Mouse (Mus musculus): ENCODE data around the gene Smpd2.
A peak's percentile ranks its signal among the peaks of the same experiment; 100 is the strongest.

Smpd2 gene

GRCm38 (mm10) chr10:41488877-41489276 lies 1.3 kb downstream of the Smpd2 start:
- DNase-seq (ENCODE audit: low read depth in 2 of 2, low spot score in 2 of 2) = no peak

DNA sequence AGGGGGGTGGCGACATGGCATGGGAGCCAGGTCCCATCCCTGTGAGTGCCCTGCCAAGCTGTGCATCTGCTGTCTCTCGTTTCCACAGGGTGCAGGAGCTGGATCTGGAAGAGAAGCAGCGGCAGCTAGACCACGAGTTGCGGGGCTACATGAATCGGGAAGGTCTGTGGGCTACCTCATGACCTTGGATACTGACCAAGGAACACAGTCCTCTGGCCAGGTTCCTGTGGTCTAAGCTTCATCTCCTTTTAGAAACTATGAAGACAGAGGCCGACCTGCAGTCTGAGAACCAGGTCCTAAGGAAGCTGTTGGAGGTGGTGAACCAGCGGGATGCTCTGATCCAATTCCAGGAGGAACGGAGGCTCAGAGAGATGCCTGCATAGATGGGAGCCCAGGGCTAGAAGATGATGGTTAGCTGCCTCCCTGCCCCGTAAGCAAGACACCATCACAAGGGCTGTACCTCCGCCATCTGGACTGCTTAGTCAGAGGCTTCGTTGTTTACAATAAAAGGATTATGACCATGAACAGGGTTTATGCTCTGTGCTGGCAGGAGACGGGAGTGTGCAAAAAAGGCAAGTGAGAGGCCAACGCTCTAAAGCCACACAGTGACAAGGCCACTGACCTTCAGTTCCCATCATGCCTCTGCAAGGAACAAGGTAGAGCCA lies 3.5 kb downstream of the Smpd2 start:
- DNase-seq (ENCODE audit: low read depth in 2 of 2, low spot score in 2 of 2) = no peak

GRCm38 (mm10) chr10:41485778-41486177 lies 4.4 kb downstream of the Smpd2 start:
- DNase-seq (ENCODE audit: low read depth in 2 of 2, low spot score in 2 of 2) = no peak

DNA sequence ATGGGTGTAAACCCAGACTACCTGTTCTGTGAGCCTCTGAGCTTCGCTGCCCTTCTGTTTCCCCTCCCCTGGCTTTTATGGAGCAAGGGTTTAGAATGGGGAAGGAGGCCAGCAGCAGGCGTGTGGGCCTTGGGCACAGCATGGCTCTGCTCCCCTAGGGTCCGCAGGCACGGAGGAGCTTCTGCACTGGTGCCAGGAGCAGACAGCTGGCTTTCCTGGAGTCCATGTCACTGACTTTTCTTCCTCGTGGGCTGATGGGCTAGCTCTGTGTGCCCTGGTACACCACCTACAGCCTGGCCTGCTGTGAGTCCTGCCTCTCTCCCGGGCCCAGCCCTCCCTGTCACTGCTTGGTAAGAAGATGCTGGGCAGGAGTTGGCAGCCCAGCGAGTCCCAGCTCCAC lies 7.7 kb downstream of the Smpd2 start:
- no peak for DNase-seq (ENCODE audit: low read depth in 2 of 2, low spot score in 2 of 2)

- DNase-seq (ENCODE audit: low read depth in 2 of 2, low spot score in 2 of 2) = no peak
These were observed 9.0 kb downstream of the Smpd2 start for GRCm38 (mm10) chr10:41480938-41481880.

DNA sequence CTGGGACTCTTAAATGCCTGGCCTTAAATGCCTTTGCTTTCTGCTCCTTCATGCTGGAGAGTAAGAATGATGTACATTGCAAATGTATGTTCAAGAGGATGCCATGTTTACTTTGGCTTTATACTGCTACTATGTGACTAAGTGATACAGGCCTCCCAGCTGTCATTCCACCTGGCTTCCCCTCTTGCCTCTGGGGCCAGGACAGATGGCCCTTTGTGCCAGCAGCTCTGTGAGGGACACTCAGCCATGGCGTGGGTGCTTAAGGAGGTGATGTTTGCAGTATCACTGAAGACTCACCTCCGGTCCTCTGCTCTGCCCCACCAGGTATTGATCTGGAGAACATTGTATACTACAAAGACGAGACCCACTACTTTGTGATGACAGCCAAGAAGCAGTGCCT lies 10.2 kb downstream of the Smpd2 start:
- DNase-seq (ENCODE audit: low read depth in 2 of 2, low spot score in 2 of 2) = no peak

DNA sequence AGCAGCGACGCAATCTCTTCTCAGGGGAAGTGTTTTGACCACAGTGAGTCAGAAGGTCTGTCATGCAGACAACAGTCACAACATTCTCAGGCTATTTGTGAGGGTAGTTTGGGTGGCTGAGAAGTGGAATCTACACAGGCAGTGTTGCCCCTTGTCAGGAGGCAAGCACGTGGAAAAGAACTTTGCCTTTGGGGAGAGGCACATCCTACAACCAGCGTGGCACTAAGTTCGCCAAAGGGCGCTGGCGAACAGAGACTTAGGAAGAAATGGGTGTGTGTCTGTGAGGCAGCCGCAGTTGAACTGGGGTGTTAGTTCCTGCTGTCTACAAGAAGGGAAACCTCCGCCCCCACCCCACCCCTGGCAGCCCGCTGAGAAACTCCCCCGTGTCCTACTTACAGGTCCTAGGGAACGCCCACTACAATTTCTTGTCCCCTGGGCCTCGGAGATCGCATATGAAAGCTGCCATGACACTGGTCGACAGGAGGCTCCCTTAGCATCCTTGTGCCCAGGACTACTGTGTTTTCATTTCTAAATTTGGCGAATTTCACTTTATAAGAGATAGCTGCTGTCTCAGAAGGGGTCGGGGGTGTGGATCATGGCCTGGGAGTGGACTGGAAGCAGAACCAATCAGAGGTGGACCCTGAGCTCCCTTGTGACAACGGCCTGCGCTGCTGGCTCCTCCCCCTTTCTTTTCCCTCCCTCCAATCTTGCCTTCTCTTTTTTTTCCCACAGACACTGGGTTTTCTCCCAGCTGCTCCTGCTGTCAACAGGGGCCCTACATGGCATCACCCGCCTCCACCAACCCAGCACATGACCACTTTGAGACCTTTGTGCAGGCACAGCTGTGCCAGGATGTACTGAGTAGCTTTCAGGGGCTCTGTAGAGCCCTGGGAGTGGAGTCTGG lies 12.6 kb downstream of the Smpd2 start:
- DNase-seq (ENCODE audit: low read depth in 2 of 2, low spot score in 2 of 2) = peak; percentile 38 to 66

- DNase-seq (ENCODE audit: low read depth in 2 of 2, low spot score in 2 of 2) = no peak
These were observed 13.2 kb downstream of the Smpd2 start for GRCm38 (mm10) chr10:41477018-41477277.

GRCm38 (mm10) chr10:41476171-41477017 lies 13.8 kb downstream of the Smpd2 start, which contains the start of gene Mical1:
Gene Mical1, plus strand, starts transcription at chr10:41476314.
- peak; percentile 52 to 58 for DNase-seq (ENCODE audit: low read depth in 2 of 2, low spot score in 2 of 2)

DNA sequence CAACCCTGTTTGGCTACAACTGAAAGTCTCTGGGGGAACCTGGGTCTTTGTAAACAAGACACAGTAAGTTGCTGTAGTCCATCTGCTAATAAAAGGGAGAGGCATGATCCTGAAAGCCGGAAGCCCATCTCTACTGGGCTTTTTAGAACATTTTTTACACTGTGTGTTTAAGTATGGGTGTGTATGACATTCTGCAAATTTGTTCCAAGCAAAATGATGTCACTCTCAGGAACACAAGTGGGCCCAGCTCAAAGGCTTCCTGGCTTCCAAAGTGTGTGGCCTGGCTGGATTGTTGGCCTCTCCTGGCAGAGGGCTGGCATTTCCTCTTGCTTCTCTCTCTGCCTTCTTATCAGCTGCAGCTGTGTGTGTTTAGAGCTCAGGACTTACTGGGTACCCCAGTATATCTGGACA lies 15.2 kb downstream of the Smpd2 start:
- DNase-seq (ENCODE audit: low read depth in 2 of 2, low spot score in 2 of 2) = no peak

DNA sequence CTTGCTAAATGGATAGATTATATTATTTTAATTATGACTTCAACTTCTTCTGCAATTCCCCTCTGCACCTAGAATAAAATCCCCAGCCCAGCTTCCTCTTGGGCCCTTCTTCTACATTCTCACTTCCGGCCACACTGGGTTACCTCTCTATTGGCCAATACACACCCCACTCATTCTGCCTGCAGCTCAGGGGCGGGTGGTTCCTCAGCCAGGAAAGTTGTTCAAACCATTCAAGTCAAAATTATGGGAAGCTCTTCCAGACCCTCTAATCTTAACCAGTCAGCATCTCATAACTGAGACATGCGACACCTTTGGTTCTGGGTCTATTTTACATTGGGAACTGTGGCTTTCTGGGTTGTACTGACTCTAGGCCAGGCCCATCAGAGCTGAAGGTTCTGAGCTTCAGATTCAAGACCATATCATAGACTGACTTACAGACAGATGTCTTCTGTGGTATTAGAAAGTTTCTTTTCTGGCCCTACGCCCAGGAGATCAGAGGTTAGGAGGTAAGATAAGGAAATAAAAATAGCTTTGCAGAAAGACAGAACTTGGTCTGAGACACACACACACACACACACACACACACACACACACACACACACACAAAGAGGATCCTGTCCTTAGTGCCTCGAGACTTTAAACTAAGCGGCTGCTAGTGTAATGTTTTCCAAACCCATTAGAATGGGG lies 16.2 kb downstream of the Smpd2 start:
- DNase-seq (ENCODE audit: low read depth in 2 of 2, low spot score in 2 of 2) = peak; percentile 29 to 39

DNA sequence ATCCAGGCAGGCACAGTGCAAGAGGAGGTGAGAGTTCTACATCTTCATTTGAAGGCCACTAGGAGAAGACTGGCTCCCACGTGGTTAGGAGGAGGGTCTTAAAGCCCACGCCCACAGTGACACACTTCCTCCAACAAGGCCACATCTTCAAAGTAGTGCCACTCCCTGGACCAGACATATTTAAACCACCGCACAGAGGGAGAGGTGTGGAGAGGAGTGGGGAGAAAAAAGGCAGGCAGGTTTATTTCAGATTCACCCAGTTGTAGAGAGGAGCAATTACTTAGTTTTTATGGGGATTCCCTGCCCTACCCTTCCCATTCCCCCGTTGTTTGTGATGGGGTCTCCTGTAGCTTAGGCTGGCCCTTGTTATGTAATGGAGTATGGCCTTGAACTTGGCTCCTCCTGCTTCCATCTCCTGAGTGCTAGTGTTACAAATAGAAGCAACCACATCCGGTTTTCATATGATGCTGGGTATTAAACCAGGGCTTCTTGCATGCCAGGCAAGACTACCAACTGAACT lies 17.1 kb downstream of the Smpd2 start:
- DNase-seq (ENCODE audit: low read depth in 2 of 2, low spot score in 2 of 2) = peak; percentile 35 to 51

GRCm38 (mm10) chr10:41472534-41472933 lies 17.6 kb downstream of the Smpd2 start:
- DNase-seq (ENCODE audit: low read depth in 2 of 2, low spot score in 2 of 2) = no peak

GRCm38 (mm10) chr10:41470693-41471092 lies 19.5 kb downstream of the Smpd2 start:
- no peak for DNase-seq (ENCODE audit: low read depth in 2 of 2, low spot score in 2 of 2)

DNA sequence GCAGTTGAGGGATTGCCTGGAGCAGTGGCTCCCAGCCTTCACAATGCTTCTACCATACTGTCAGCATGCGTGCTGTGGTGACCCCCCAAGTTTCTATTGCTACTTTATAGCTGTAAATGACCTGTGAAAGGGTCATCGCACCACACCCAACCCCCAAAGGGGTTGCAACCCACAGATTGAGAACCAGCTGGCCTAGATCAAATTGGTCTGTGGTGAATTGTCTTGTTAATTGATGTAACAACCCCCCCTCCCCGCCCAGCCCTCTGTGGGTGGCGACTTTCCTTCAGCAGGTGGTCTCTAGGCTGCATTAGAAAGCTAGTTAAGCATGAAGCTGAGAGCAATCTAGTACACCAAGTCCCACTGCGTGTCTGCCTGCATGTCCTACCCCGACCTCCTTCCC lies 22.8 kb downstream of the Smpd2 start:
- DNase-seq (ENCODE audit: low read depth in 2 of 2, low spot score in 2 of 2) = no peak

GRCm38 (mm10) chr10:41464401-41464955 lies 25.7 kb downstream of the Smpd2 start:
- DNase-seq (ENCODE audit: low read depth in 2 of 2, low spot score in 2 of 2) = no peak

DNA sequence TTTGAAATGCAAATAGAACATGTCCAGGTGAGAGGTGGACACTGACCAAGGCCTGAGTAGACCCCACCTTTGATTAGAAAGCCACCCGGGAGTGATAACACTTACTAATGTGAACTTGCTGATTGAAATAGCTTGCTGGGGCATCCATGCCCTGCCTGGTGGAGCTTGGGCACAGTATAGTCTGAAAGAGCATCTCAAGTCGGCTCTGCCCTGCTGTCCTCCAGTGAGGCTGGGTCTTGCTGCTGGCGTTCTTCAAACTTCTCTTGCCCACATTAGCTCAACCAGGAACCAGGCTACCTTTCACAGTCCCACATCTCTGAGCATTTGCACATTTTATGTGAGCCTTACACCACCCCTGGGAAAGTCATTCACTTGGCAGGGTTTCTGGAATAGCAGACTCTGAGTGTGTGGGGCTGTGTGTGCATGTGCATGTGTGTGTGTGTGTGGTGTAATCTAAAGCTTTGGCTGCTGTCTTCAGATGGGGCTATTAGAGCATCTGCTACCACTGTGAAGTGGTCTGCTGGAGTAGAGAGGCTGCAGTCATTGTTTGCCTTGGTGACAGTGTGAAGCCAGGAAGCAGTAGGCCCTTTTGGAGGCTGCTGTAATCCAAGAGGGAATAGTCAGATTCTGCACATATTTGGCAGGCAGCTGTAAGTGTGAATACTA lies 29.0 kb downstream of the Smpd2 start:
- DNase-seq (ENCODE audit: low read depth in 2 of 2, low spot score in 2 of 2) = no peak

GRCm38 (mm10) chr10:41460501-41460900 lies 29.7 kb downstream of the Smpd2 start:
- DNase-seq (ENCODE audit: low read depth in 2 of 2, low spot score in 2 of 2) = no peak

DNA sequence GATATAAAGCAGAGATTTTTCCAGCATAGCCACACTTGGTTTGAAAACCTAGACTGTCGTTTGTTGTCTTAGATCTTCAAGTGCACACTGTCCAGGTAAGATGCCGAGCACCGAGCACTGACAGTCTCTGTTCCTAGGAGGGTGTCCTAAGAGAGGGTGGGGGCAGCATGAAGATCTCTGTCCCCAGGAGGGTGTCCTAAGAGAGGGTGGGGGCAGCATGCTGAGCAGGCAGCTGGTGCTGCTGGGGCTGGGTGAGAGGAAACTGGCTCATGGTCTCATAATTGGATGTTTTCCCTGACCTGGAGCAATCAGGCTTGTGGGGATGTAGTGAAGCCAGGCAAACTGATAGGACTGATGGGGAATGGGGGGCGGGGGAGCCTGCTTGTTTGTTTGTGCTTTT lies 30.2 kb downstream of the Smpd2 start:
- DNase-seq (ENCODE audit: low read depth in 2 of 2, low spot score in 2 of 2) = no peak
